Mouse (Mus musculus) hematopoietic stem cell, adult 5-6 weeks (primary cell): ENCODE data around the gene Egfl8. TPM values are rescaled to one million over a fixed set of nuclear protein-coding genes. Genes with fewer than 3 reads are reported as not detected.

Source experiments
- ATAC-seq, 2 experiments: fragments of 125-278 bp in 1 of 2; replicated peaks in 1 of 2; 2 replicates each; pipeline ENCODE4 v1.8.0; 2016 to 2017; ENCODE audit warnings: inconsistent platforms in 2 of 2, mild to moderate bottlenecking in 2 of 2, moderate number of reproducible peaks in 2 of 2, low read depth in 1 of 2, moderate TSS enrichment in 1 of 2; ENCODE audit not compliant: low FRiP score in 2 of 2, poor library complexity in 2 of 2, severe bottlenecking in 2 of 2, insufficient read depth in 1 of 2, low TSS enrichment in 1 of 2
- total RNA-seq: library from RNA; stranded (forward); fragments of 172-1452, 232-1000 nt; gene quantifications from 2 replicates; pipeline ENCODE4 v1.2.3, GENCODE M21; 2017

Egfl8 gene
- total RNA-seq, 1 experiment from 2014 or later: 4.5 TPM

GRCm38 (mm10) chr17:34567311-34567710 is 48.5 kb downstream of the Egfl8 start:
- no peak for ATAC-seq

DNA sequence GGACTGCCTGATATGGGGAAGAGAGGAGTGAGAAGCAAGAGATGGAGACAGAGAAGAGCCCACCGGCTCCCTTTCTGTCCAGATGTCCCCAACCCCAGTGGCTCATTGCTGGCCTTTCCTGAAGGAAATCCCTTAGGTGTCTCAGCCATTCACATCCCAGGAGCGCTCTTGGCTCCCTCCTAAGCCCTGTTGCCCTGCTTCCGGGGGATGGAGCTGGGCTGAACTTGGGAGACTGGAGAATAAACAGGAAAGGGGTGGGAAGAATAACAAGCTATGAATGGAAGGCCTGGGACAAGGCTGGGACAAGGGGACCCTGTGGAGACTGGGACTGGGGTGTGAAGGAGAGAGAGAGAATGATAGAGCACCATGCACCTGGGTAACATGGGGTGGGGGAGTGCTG is 51.0 kb downstream of the Egfl8 start:
- no peak for ATAC-seq

DNA sequence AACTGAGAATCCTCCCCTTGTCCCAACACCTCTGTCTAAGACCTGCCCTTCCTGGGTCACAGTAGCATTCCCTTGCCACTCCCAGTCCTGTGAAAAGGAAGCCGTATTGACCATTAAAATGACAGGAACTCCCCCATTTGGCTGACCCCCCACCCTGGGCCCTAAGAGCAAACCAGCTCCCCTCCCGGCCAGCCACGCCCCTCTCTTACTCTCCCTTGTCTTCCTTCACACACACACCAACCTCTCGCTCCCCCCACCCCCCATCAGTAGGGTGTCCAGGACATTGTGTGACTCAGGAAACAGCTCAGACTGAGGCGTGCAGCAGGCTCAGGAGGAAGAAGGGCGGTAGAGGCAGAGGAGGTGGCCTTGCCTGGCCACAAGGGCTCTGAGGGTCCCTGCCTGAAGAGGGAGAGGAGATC is 51.8 kb downstream of the Egfl8 start, which contains the start of gene Notch4:
TSS of gene Notch4 (plus strand) at position 266 of the 419 bp plus-strand sequence.
- no peak for ATAC-seq

GRCm38 (mm10) chr17:34563354-34563753 is 52.4 kb downstream of the Egfl8 start:
- no peak for ATAC-seq

Other genes starting within 250 kb of the Egfl8 start
- not detected in 2 replicates for gene Btnl1, start 238.8 kb downstream of the Egfl8 start, total RNA-seq
- 1.2 and 8.6 TPM in 2 replicates for gene BC051142, start 217.2 kb downstream of the Egfl8 start, total RNA-seq
- gene Btnl4, start 138.7 kb downstream of the Egfl8 start, total RNA-seq: not detected in 2 replicates
- not detected in 2 replicates for gene Btnl6, start 98.6 kb downstream of the Egfl8 start, total RNA-seq
- gene Notch4, start 51.7 kb downstream of the Egfl8 start, total RNA-seq: 0.35 and 0.56 TPM in 2 replicates
- 27.3 and 31.2 TPM in 2 replicates for gene Gpsm3, start 26.2 kb downstream of the Egfl8 start, total RNA-seq
- gene Pbx2, start 24.7 kb downstream of the Egfl8 start, total RNA-seq: 33.1 and 51.5 TPM in 2 replicates
- 1.5 and 2.4 TPM in 2 replicates for gene Ager, start 18.1 kb downstream of the Egfl8 start, total RNA-seq
- gene Rnf5, start 12.3 kb downstream of the Egfl8 start, total RNA-seq: 6.6 and 18.0 TPM in 2 replicates
- 21.9 and 22.8 TPM in 2 replicates for gene Agpat1, start 11.7 kb downstream of the Egfl8 start, total RNA-seq
- 23.2 and 27.6 TPM in 2 replicates for gene Ppt2, start 12.5 kb upstream of the Egfl8 start, total RNA-seq
- gene Prrt1, start 13.6 kb upstream of the Egfl8 start, total RNA-seq: 0.13 TPM in 1 of 2 replicates, not detected in the other
- gene Fkbpl, start 28.8 kb upstream of the Egfl8 start, total RNA-seq: 24.1 and 35.8 TPM in 2 replicates
- 12.3 and 19.9 TPM in 2 replicates for gene Atf6b, start 31.2 kb upstream of the Egfl8 start, total RNA-seq
- gene Tnxb, start 54.6 kb upstream of the Egfl8 start, total RNA-seq: 0.05 TPM in 1 of 2 replicates, not detected in the other
- gene C4b, start 127.9 kb upstream of the Egfl8 start, total RNA-seq: 1.0 and 1.4 TPM in 2 replicates
- gene Cyp21a1, start 188.6 kb upstream of the Egfl8 start, total RNA-seq: not detected in 2 replicates
- 26.7 and 35.4 TPM in 2 replicates for gene Stk19, start 221.0 kb upstream of the Egfl8 start, total RNA-seq
- gene Dxo, start 221.0 kb upstream of the Egfl8 start, total RNA-seq: 16.4 and 18.6 TPM in 2 replicates
- gene Skiv2l, start 234.2 kb upstream of the Egfl8 start, total RNA-seq: 44.0 and 55.5 TPM in 2 replicates
- 40.6 and 41.3 TPM in 2 replicates for gene Nelfe, start 234.4 kb upstream of the Egfl8 start, total RNA-seq
- not detected in 2 replicates for gene Cfb, start 246.5 kb upstream of the Egfl8 start, total RNA-seq